Mouse (Mus musculus) heart, embryonic 10.5 days (tissue): ENCODE data around the gene Lrrc10. TPM values are rescaled to one million over a fixed set of nuclear protein-coding genes. Genes with fewer than 3 reads are reported as not detected.

Source experiments
- polyA plus RNA-seq: library from polyadenylated mRNA; unstranded; fragments of >200 nt; fragmentation: Nextera tagmentation; extraction: Ambion mirVana; gene quantifications from 2 replicates; pipeline ENCODE4 v1.2.1, GENCODE M21; 2016

Lrrc10 gene
- polyA plus RNA-seq, 1 experiment from 2014 or later: 26.7 TPM

Other genes starting within 250 kb of the Lrrc10 start
- 0.33 and 0.49 TPM in 2 replicates for gene Myrfl, start 148.4 kb upstream of the Lrrc10 start, polyA plus RNA-seq
- 46.0 and 61.0 TPM in 2 replicates for gene Rab3ip, start 94.6 kb upstream of the Lrrc10 start, polyA plus RNA-seq
- not detected in 2 replicates for gene Gm10271, start 72.7 kb upstream of the Lrrc10 start, polyA plus RNA-seq
- 0.18 and 0.20 TPM in 2 replicates for gene Best3, start 59.0 kb upstream of the Lrrc10 start, polyA plus RNA-seq
- 220 and 292 TPM in 2 replicates for gene Cct2, start 18.5 kb downstream of the Lrrc10 start, polyA plus RNA-seq
- 20.0 and 23.0 TPM in 2 replicates for gene Frs2, start 103.2 kb downstream of the Lrrc10 start, polyA plus RNA-seq
- 63.4 and 76.6 TPM in 2 replicates for gene Yeats4, start 179.2 kb downstream of the Lrrc10 start, polyA plus RNA-seq
- not detected in 2 replicates for gene 9530003J23Rik, start 193.4 kb downstream of the Lrrc10 start, polyA plus RNA-seq
- gene Lyz2, start 237.0 kb downstream of the Lrrc10 start, polyA plus RNA-seq: 26.2 and 60.7 TPM in 2 replicates
- 2.3 and 11.4 TPM in 2 replicates for gene Lyz1, start 247.5 kb downstream of the Lrrc10 start, polyA plus RNA-seq